Mouse (Mus musculus) embryonic facial prominence, embryonic 15.5 days (tissue): ENCODE results near the gene Btg2. TPM values are rescaled to one million over a fixed set of nuclear protein-coding genes. Genes with fewer than 3 reads are reported as not detected.

Experiments used
- ATAC-seq: fragments of 200-750 bp; cut with Nextera tagmentation; 2 replicates; pipeline ENCODE4 v1.8.0; 2017; ENCODE audit warnings: low read depth, moderate TSS enrichment; ENCODE audit not compliant: insufficient number of reproducible peaks, low FRiP score, low TSS enrichment
- H3K27ac ChIP-seq: fragments of 300-500 bp; sonication (generic); replicated peaks from 2 replicates; pipeline ENCODE4 v1.5.1; 2015; ENCODE audit warnings: mild to moderate bottlenecking, inconsistent platforms
- H3K27me3 ChIP-seq: fragments of 300-500 bp; sonication (generic); 2 replicates; pipeline ENCODE4 v1.6.1; 2015; ENCODE audit warnings: inconsistent platforms
- H3K36me3 ChIP-seq: fragments of 300-500 bp; sonication (generic); 2 replicates; pipeline ENCODE4 v1.6.1; 2015; ENCODE audit warnings: mild to moderate bottlenecking, inconsistent platforms
- H3K4me1 ChIP-seq: fragments of 300-500 bp; sonication (generic); 2 replicates; pipeline ENCODE4 v1.6.1; 2015; ENCODE audit warnings: inconsistent platforms
- H3K4me2 ChIP-seq: fragments of 300-500 bp; sonication (generic); replicated peaks from 2 replicates; pipeline ENCODE4 v1.6.1; 2015; ENCODE audit warnings: mild to moderate bottlenecking, inconsistent platforms
- H3K4me3 ChIP-seq: fragments of 300-500 bp; sonication (generic); replicated peaks from 2 replicates; pipeline ENCODE4 v1.5.1; 2015; ENCODE audit warnings: mild to moderate bottlenecking, inconsistent platforms
- H3K9ac ChIP-seq: fragments of 300-500 bp; sonication (generic); 2 replicates; pipeline ENCODE4 v1.6.1; 2015; ENCODE audit warnings: inconsistent platforms
- H3K9me3 ChIP-seq: fragments of 300-500 bp; sonication (generic); replicated peaks from 2 replicates; pipeline ENCODE4 v1.6.1; 2016; ENCODE audit warnings: inconsistent platforms
- WGBS: fragments of 180-500 bp; shearing (Covaris S2); methylation state at CpG from one replicate; pipeline ENCODE4 v1.1.7; 2015; 5-methylcytosine and 5-hydroxymethylcytosine counted together
- polyA plus RNA-seq: library from polyadenylated mRNA; unstranded; fragments of >200 nt; fragmentation: Nextera tagmentation; extraction: Ambion mirVana; gene quantifications from 2 replicates; pipeline ENCODE4 v1.2.1, GENCODE M21; 2015

The Btg2 gene
- polyA plus RNA-seq, 1 experiment from 2014 or later: 39.9 TPM

DNA sequence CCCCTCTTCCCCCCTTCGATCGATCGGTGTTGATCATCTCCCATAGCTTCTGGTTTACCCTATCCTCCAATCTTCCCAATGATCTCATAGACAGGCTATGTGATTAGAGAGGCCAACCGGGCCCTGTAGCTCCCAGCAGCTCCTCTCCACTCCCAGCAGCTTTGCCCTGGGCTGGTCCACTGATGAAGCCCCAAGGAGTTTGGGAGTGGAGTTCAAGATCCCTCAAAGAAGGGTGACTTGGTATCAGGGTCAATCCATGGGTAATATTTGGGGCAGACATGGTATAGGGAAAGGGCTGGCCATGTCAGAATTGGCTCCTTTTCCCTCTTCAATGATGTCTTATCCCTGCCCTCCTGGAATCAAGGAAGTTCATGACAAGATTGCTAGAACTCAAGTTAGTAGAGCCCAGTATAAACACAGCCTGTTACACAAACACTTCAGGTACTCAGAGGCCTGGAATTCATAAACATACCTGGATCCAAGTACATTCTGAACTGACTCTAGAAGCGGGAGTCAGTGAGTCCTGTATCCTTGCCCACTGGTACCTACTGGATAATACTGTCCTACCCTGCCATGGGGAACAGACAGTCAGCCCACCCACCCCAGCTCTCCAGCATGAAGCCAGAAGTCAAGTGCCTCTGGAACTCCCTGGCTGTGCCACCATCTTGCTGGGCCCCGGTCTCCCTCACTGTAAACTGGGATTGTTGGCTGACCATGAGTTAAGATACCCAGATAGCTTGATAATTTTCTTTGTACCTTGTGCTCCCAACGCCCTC lies 18.3 kb upstream of the Btg2 start:
- no peak overlapping the region for H3K9ac ChIP-seq
- no peak for ATAC-seq
- H3K4me1 ChIP-seq: peaks cover 83% of the 10 kb centered on the region
- no peaks in the 10 kb centered on the region for H3K9me3 ChIP-seq
- no peaks in the 10 kb centered on the region for H3K36me3 ChIP-seq
- no peaks in the 10 kb centered on the region for H3K27me3 ChIP-seq
- H3K4me3 ChIP-seq: no peak overlapping the region
- H3K4me2 ChIP-seq: no peak overlapping the region
- WGBS: 90% methylated on average over 7 of the region's 7 CpGs
- peak overlapping the region; percentile 88 for H3K27ac ChIP-seq

DNA sequence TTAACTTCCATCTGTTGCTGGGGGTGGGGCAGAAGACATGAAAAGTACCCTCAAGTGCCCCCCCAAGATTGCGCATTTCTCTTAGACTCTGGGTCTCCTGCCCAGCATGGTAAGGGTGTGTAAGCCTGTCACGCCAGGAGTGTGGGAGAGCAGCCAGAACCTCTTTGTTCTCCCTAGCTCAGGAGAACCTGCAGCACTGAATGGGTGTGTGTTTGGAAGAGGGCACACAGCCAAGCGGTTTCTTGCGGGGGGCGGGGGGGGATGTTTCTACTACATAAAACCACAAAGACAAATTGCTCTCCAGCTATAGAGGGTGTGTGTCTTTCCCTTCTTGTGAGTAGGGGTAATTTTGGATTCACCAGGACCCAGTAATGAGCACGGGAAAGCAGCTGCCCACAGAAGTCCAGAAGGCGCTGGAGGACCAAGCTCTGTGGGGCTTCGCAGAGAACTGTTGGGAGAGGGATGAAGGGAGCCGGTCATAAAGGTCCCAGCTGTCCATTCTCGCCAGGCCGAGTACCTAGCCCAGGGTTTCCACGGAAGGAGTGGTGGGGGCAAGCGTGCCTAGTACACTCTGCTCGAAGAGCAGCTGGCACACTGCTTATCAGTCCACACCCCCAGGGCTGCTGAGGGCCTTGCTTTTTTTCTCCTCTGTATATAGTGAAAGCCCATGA lies 17.5 kb upstream of the Btg2 start:
- Histone ChIP-seq H3K4me3 (no peak overlapping the region), H3K9ac (0 out of 2 replicates have a peak overlapping the region, but pooled peaks have one; percentile 9), H3K27me3 (no peaks in the 10 kb centered on the region), H3K9me3 (no peaks in the 10 kb centered on the region), H3K4me2 (no peak overlapping the region; the same call in 1 of the 2 replicates), H3K27ac (peak overlapping the region; percentile 88), H3K36me3 (no peaks in the 10 kb centered on the region), H3K4me1 (peaks cover 84% of the 10 kb centered on the region)
- peak; percentile 7 for ATAC-seq
- 40% methylated on average over 14 of the region's 14 CpGs for WGBS

DNA sequence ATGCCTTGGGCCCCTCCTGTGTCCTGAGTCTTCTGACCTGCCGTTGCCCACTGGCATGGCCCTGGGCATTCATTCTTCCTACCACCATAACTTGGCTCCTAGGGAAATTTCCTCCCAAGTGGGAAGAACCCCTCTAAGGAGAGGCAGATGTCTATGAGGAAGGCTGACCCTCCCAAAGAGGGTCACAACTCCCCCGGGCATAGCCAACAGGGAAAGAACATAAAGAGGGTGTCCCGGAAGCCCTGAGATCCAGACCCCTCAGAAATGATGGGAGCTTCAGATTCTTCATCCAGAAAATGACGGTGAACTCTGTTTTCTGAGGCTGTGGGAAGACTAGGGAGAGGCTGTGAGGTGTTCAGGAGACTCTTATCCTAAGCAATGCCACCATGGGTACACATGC lies 16.8 kb upstream of the Btg2 start:
- Histone ChIP-seq H3K27me3 (no peaks in the 10 kb centered on the region), H3K4me3 (no peak overlapping the region), H3K4me1 (peaks cover 80% of the 10 kb centered on the region), H3K27ac (peak overlapping the region; percentile 88), H3K4me2 (no peak overlapping the region), H3K9me3 (no peaks in the 10 kb centered on the region), H3K36me3 (no peaks in the 10 kb centered on the region), H3K9ac (no peak overlapping the region)
- ATAC-seq: no peak
- 75% methylated on average over 4 of the region's 4 CpGs for WGBS

DNA sequence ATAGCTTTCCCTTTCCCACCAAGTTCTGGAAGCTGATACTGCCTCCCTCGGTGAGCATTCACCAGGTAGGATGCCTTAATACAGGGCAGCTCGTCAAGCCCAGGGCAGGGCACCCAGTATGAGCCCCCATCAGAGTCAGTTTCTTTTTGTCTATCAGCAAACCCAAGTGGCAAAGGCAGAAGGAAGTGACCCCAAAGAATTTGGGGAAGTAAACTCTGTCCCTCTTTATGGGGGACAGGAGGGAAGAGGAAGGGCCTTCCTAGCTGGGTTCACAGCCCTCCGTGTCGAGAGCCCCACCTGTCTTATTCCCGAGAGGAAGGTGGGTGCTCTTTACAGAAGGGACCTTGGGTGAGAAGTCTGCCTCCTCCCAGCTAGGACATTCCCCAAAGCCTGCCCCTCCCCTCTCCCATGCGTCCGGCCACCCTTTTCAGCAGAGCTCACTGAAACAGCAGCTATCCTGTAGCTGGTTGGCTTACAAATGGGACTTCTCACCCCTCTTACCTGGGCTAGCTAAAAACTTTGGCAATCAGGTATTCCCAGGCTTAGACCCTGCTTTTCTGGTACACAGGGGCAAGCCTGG lies 16.2 kb upstream of the Btg2 start:
- no peak overlapping the region for H3K9ac ChIP-seq
- H3K27ac ChIP-seq: peak overlapping the region; percentile 89; the same call in 1 of the 2 replicates
- H3K4me1 ChIP-seq: peaks cover 74% of the 10 kb centered on the region
- H3K4me2 ChIP-seq: no peak overlapping the region
- no peaks in the 10 kb centered on the region for H3K27me3 ChIP-seq
- ATAC-seq: no peak
- H3K4me3 ChIP-seq: no peak overlapping the region
- no peaks in the 10 kb centered on the region for H3K9me3 ChIP-seq
- no peaks in the 10 kb centered on the region for H3K36me3 ChIP-seq
- WGBS: 57% methylated on average over 7 of the region's 7 CpGs

DNA sequence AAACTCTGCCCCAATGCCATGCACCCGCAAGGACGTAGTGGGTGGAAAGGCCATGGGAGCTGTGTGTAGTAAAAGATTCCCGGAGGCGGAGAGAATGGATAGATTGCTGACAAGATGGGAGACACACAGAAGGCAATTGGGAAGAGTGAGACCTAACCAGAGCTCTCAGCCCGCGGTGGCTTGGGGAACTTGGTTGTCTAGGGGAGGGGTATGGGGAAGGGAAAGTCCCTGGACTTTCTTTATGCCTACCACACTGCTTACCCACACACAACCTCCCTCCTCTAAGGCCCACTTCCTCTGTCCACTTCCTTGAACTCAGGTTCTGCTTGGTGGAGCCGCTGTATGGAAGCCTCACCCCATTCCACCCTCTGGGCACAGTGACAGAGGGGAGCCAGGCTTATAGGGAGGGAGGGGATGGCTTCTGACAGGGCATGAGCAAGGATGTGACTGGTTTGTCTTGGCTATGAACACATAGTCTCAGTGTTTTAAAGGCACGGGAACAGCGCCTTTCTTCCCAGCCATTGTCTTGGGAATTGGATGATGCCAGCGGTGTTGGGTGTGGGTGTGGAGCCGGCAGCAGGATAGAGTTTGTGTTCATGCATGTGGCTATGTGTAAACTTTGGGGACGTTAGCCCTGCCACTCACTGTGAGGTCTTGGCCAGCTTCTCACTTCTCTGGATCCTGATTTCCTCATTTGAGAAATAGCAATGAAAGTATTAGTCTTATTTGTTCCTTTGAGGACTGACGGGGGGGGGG lies 15.0 kb upstream of the Btg2 start:
- WGBS: 56% methylated on average over 13 of the region's 13 CpGs
- H3K4me1 ChIP-seq: peaks cover 66% of the 10 kb centered on the region
- no peaks in the 10 kb centered on the region for H3K27me3 ChIP-seq
- no peak for ATAC-seq
- peak overlapping the region; percentile 89 for H3K27ac ChIP-seq
- H3K4me3 ChIP-seq: 0 out of 2 replicates have a peak overlapping the region, but pooled peaks have one; percentile 50
- H3K9ac ChIP-seq: no peak overlapping the region
- H3K9me3 ChIP-seq: no peaks in the 10 kb centered on the region
- H3K4me2 ChIP-seq: peak overlapping the region; percentile 82
- H3K36me3 ChIP-seq: no peaks in the 10 kb centered on the region

DNA sequence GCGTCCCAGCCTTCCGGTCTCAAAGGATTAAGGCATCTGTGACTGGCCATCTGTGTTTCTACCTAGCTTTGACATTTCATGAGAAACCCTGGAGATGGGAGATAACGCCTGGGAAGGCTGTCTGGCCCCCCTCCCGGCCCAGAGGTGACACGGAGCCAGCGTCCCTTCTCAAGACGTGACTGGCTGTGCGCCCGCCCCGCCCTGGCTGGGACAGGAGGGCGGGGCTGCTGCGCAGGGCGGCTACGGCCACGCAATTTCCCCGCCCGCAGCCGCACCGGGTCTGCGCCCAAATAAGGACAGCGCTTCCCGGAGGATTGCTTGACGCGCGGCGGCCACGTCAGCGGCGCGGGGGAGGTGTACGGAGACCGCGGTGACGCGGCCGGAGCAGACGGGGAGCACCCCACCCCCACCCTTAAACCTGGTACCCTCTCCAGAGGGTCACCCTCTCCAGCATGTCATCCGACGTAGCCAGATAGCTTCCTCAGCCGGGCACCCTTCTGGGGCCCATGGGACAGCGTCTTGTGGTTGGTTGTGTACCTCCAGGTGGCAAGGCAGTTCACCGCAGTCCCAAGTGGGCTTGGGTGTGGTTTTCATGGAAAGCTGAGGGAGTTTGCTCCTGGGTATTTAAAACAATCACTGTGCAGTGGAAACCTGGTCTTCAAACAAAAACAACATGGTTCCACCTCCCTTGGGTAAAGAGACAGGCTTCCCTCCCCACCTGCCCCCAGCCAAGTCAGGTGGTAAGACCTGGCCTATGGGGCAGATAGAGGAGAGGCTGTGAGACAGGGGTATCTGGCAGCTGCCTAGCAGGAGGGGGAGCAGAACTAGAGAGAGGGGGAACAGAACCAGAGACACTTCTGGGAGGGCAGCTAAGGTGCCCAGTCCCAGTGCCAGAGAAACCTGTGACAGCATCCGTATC lies 14.2 kb upstream of the Btg2 start:
- 2% methylated on average over 43 of the region's 43 CpGs for WGBS
- Histone ChIP-seq H3K27ac (peak overlapping the region; percentile 89), H3K4me3 (peak overlapping the region; percentile 50), H3K36me3 (no peaks in the 10 kb centered on the region), H3K27me3 (no peaks in the 10 kb centered on the region), H3K9me3 (no peaks in the 10 kb centered on the region), H3K4me2 (peak overlapping the region; percentile 82), H3K9ac (peak overlapping the region; percentile 47; the same call in 1 of the 2 replicates), H3K4me1 (peaks cover 58% of the 10 kb centered on the region)
- peak; percentile 91 for ATAC-seq

DNA sequence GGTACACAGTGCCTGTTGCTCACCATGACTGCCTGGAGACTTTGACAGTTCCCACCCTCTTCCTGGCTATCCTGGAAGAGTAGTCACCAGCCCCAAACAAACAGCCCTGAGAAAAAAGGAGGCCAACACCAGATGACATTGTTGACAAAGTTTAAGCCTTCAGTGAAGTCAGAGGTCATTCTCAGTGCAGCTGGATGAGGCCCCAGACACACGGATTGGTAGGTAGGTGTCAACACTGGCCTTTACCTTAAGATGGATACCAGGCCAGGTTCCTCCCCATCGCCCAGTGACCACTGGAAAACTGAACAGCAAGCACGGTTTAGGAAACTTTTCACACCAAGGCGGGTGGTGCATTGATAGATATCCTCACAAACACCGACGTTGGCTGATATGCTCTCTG lies 13.4 kb upstream of the Btg2 start:
- H3K9me3 ChIP-seq: no peaks in the 10 kb centered on the region
- H3K4me3 ChIP-seq: peak overlapping the region; percentile 50
- no peak for ATAC-seq
- H3K9ac ChIP-seq: 0 out of 2 replicates have a peak overlapping the region, but pooled peaks have one; percentile 47
- peak overlapping the region; percentile 89 for H3K27ac ChIP-seq
- H3K27me3 ChIP-seq: no peaks in the 10 kb centered on the region
- H3K4me2 ChIP-seq: peak overlapping the region; percentile 82
- H3K36me3 ChIP-seq: no peaks in the 10 kb centered on the region
- H3K4me1 ChIP-seq: peaks cover 50% of the 10 kb centered on the region
- WGBS: 31% methylated on average over 6 of the region's 6 CpGs

DNA sequence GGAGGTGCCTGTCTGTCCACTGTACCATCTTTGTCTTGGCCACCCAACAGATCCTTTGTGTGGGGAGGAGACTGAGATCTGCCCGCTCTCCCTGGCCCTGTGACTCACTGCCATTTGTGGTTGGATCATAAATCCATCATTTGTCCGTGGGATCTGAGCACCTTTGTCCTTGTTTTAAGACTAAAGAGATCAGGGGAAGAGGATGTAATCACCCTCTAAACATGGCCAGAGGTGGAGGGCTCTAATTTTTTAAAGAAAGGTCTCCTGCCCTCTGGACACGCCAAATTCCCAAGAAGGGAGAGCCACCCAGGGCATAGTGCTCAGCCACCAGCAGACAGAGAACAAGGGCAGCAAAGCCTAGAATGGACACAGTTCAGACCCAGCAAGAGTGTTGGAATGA lies 12.9 kb upstream of the Btg2 start:
- Histone ChIP-seq H3K27me3 (no peaks in the 10 kb centered on the region), H3K27ac (peak overlapping the region; percentile 89; the same call in 1 of the 2 replicates), H3K9me3 (no peaks in the 10 kb centered on the region), H3K9ac (no peak overlapping the region), H3K4me1 (peaks cover 48% of the 10 kb centered on the region), H3K4me3 (no peak overlapping the region), H3K36me3 (no peaks in the 10 kb centered on the region), H3K4me2 (no peak overlapping the region)
- 83% methylated on average over 3 of the region's 3 CpGs for WGBS
- ATAC-seq: no peak

DNA sequence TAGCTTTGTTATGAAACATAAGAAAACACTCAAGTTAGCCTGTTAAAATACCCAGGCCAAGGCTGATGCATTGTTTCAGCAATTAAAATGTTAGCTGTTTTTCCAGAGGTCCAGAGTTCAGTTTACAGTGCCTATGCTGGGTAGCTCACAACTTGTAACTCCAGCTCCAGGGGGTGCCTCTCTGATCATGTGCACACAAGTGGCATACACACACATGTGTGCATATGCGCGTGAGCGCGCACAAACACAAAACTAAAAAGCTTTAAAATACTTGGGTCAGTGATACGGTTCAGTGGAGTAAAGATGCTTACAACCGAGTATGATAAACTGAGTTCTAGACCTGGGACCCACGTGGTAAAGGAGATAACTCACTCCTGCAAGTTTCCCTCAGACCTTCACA lies 10.2 kb upstream of the Btg2 start:
- no peak overlapping the region for H3K27ac ChIP-seq
- no peak overlapping the region for H3K4me3 ChIP-seq
- no peaks in the 10 kb centered on the region for H3K36me3 ChIP-seq
- no peak overlapping the region for H3K9ac ChIP-seq
- H3K4me2 ChIP-seq: no peak overlapping the region
- no peak for ATAC-seq
- H3K4me1 ChIP-seq: peaks cover 29% of the 10 kb centered on the region
- WGBS: 89% methylated on average over 7 of the region's 7 CpGs
- no peaks in the 10 kb centered on the region for H3K27me3 ChIP-seq
- no peaks in the 10 kb centered on the region for H3K9me3 ChIP-seq

DNA sequence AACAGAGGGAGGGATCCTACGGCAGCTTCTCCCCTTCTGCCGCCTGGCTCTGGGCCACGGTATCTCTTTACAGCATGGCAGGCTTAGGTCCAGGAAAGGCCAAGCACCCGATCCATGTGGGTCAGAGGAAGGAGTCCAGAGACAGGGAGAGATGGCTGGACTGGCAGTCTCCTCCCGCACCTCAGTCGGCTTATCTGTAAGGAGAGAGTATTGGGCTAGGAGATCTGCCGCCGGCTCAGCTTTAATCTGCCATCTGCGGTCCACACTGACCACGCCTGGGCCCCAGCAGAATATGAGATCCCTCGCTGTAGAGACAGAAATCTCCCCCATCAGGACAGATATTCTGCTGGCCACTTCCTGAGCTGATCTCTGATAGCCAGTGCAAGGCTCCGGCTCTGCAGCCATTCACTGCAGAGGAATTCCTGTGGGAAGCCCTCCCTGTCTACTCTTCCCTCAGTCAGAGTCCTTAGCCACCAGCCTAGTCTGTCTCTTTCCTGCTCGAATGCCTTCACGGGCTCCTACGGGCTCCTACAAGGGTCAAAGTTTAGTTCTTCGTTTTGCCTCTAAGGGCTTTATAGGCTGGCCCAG lies 8.0 kb upstream of the Btg2 start:
- ATAC-seq: no peak
- H3K4me2 ChIP-seq: no peak overlapping the region
- H3K4me3 ChIP-seq: no peak overlapping the region
- H3K9me3 ChIP-seq: no peaks in the 10 kb centered on the region
- no peaks in the 10 kb centered on the region for H3K27me3 ChIP-seq
- WGBS: 52% methylated on average over 16 of the region's 16 CpGs
- peaks cover 20% of the 10 kb centered on the region for H3K4me1 ChIP-seq
- no peak overlapping the region for H3K9ac ChIP-seq
- H3K27ac ChIP-seq: no peak overlapping the region
- H3K36me3 ChIP-seq: no peaks in the 10 kb centered on the region
